Mouse (Mus musculus) embryonic fibroblast, embryonic 13.5 days (primary cell): ENCODE data around the gene Glt1d1.

Experiments
- CTCF ChIP-seq: IDR thresholded peaks from 2 replicates; pipeline ENCODE4 v1.5.1; 2011; ENCODE audit warnings: mild to moderate bottlenecking, control low read depth, low read length, moderate library complexity, borderline replicate concordance; ENCODE audit not compliant: insufficient read depth
- POLR2A ChIP-seq: IDR thresholded peaks from 2 replicates; pipeline ENCODE4 v1.6.1; 2011; ENCODE audit warnings: low read depth, mild to moderate bottlenecking, control low read depth, low read length, moderate library complexity

GRCm38 (mm10) chr5:127583658-127584057 is 48.4 kb upstream of the Glt1d1 start:
- TF ChIP-seq POLR2A, result no peak
- TF ChIP-seq CTCF, result no peak
